Mouse (Mus musculus) embryonic facial prominence, embryonic 14.5 days (tissue): ENCODE data around the gene Cd81. TPM values are rescaled to one million over a fixed set of nuclear protein-coding genes. Genes with fewer than 3 reads are reported as not detected.

ENCODE experiments used
- ATAC-seq: fragments of 200-750 bp; cut with Nextera tagmentation; 2 replicates; pipeline ENCODE4 v1.8.0; 2017; ENCODE audit warnings: low read depth, moderate number of reproducible peaks, moderate TSS enrichment
- DNase-seq: peaks from one replicate; pipeline ENCODE4 v3.0.0-alpha.2; 2015; ENCODE audit warnings: low spot score
- H3K27ac ChIP-seq: fragments of 300-500 bp; sonication (generic); replicated peaks from 2 replicates; pipeline ENCODE4 v1.5.1; 2014; ENCODE audit warnings: low read depth, mild to moderate bottlenecking, low read length, moderate library complexity
- H3K27me3 ChIP-seq: fragments of 300-500 bp; sonication (generic); replicated peaks from 2 replicates; pipeline ENCODE4 v1.6.1; 2014; ENCODE audit warnings: low read length; ENCODE audit not compliant: control insufficient read depth, insufficient read depth
- H3K36me3 ChIP-seq: fragments of 300-500 bp; sonication (generic); 2 replicates; pipeline ENCODE4 v1.6.1; 2014; ENCODE audit warnings: low read length, mixed read lengths; ENCODE audit not compliant: control insufficient read depth, insufficient read depth
- H3K4me1 ChIP-seq: fragments of 300-500 bp; sonication (generic); 2 replicates; pipeline ENCODE4 v1.6.1; 2014; ENCODE audit warnings: antibody characterized with exemption, low read length; ENCODE audit not compliant: control insufficient read depth, insufficient read depth
- H3K4me2 ChIP-seq: fragments of 300-500 bp; sonication (generic); 2 replicates; pipeline ENCODE4 v1.6.1; 2014; ENCODE audit warnings: low read depth, mild to moderate bottlenecking, low read length, moderate library complexity, mixed read lengths
- H3K4me3 ChIP-seq: fragments of 300-500 bp; sonication (generic); 2 replicates; pipeline ENCODE4 v1.5.1; 2014; ENCODE audit warnings: low read depth, mild to moderate bottlenecking, low read length
- H3K9ac ChIP-seq: fragments of 300-500 bp; sonication (generic); 2 replicates; pipeline ENCODE4 v1.6.1; 2014; ENCODE audit warnings: low read depth, mild to moderate bottlenecking, low read length, moderate library complexity, mixed read lengths
- H3K9me3 ChIP-seq: fragments of 300-500 bp; sonication (generic); 2 replicates; pipeline ENCODE4 v1.6.1; 2016; ENCODE audit warnings: low read length; ENCODE audit not compliant: control insufficient read depth
- WGBS: fragments of 180-500 bp; shearing (Covaris S2); extraction: QIAGEN DNeasy Blood & Tissue Kit; methylation state at CpG from one replicate; pipeline ENCODE4 v1.1.7; 2014; 5-methylcytosine and 5-hydroxymethylcytosine counted together
- polyA plus RNA-seq: library from polyadenylated mRNA; unstranded; fragments of >200 nt; fragmentation: Nextera tagmentation; extraction: Ambion mirVana; gene quantifications from 2 replicates; pipeline ENCODE4 v1.2.1, GENCODE M21; 2014

The Cd81 gene
- polyA plus RNA-seq, 1 experiment from 2014 or later, result 635 TPM

DNA sequence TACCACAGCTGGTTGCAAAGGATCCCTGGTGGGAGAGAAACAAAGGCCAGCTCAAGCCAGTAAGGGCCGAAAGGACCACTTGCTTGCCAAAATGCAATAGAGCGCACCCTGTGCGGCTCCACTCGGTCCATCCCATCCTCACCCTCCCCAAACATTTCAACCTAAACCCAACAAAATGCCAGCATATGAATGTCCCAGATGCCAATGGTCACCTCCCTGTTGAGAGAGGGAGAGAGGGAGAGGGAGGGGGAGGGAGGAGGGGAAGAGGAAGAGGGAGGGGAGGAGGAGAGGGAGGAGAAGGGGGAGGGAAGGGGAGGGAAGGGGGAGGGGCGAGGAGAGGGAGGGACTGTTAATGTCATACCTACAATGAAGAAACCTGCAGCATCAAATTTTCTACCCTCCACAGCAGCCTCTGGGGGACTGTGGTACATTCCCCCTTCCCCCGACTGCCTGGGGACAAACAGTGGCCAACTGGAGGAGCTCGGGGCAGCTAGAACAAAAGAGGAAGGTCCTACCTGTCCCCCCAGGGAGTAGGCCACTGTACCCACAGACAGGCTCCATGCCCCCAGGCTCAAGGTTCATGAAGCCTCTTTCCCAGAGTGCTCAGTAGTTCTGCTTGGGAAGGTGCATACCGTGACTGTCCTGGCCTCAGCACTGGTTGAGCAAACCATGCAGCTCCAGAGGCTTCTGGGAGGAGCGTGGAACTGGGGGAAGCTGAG is 36.0 kb upstream of the Cd81 start:
- no peak overlapping the region for H3K4me2 ChIP-seq
- H3K9me3 ChIP-seq, result no peaks in the 10 kb centered on the region
- no peak for DNase-seq
- WGBS, result 58% methylated on average over 9 of the region's 9 CpGs
- peak overlapping the region; percentile 52 for H3K27ac ChIP-seq
- peaks cover 15% of the 10 kb centered on the region for H3K4me1 ChIP-seq
- H3K9ac ChIP-seq, result no peak overlapping the region
- H3K36me3 ChIP-seq, result no peaks in the 10 kb centered on the region
- no peak overlapping the region for H3K4me3 ChIP-seq
- H3K27me3 ChIP-seq, result no peaks in the 10 kb centered on the region
- ATAC-seq, result no peak; the same call in 1 of the 2 replicates

DNA sequence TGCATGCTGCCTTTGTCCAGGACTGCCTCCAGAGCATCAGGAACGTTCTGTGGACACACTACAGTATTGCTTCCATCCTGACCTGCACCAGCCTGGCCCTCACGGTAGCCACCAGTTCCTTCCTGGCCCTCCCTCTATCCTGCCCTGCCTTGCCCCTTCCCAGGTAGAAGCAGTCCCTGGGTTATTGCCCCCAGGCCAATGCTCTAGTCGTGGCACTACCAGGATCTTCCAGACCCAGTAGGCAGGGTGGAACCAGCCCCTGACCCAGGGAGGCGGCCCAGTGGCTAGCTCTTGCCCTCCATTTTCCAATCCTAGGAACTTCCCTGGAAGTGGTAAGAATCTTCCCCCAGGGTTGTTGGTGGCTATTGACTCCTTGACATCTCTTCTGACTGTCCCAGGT is 35.4 kb upstream of the Cd81 start:
- H3K27ac ChIP-seq, result no peak overlapping the region
- no peak for ATAC-seq
- no peaks in the 10 kb centered on the region for H3K27me3 ChIP-seq
- H3K36me3 ChIP-seq, result no peaks in the 10 kb centered on the region
- H3K9ac ChIP-seq, result no peak overlapping the region
- H3K4me1 ChIP-seq, result peaks cover 15% of the 10 kb centered on the region
- H3K9me3 ChIP-seq, result no peaks in the 10 kb centered on the region
- DNase-seq, result no peak
- 68% methylated on average over 4 of the region's 4 CpGs for WGBS
- no peak overlapping the region for H3K4me2 ChIP-seq
- no peak overlapping the region for H3K4me3 ChIP-seq

DNA sequence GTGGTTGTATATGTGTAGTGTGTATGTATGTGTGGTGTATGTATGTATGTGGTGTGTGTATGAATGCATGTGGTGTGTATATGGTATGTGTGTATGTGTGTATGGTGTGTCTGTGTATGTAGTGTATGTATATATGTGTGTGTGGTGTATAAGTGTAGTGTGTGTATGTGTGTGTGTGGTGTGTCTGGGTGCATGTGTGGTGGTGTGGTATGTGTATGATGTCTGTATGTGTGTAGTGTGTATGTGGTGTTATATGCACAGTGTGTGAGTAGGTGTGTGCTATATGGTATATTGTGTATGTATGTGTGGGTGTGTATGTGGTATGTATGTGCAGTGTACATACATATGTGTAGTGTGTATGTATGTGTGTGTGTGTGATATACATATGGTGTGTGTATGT is 32.5 kb upstream of the Cd81 start:
- H3K9ac ChIP-seq, result no peak overlapping the region

DNA sequence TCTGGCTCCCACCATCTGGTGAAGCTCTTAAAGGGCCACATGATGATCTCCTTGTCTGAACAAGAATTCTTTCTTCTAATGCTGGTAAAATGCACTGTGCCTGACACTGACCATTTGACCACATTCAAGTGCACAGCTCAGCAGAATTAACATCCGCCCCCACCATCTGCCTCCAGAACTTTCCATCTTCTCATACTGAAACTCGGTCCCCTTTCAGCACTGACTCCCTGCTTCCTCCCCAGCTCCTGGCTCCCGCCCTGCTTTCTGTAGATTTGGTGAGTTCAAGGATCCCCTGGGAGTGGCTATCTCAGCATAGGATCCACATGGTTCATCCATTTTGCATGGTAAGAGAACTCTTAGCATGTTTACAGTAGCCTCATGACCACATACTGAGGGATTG is 31.8 kb upstream of the Cd81 start:
- Histone ChIP-seq H3K27me3 (no peaks in the 10 kb centered on the region), H3K36me3 (peaks cover 8% of the 10 kb centered on the region; the same call in 1 of the 2 replicates), H3K9ac (no peak overlapping the region), H3K4me2 (no peak overlapping the region), H3K4me1 (peaks cover 7% of the 10 kb centered on the region), H3K9me3 (no peaks in the 10 kb centered on the region), H3K27ac (no peak overlapping the region), H3K4me3 (no peak overlapping the region)
- DNase-seq (no peak), ATAC-seq (no peak)
- WGBS, result 71% methylated on average over 3 of the region's 3 CpGs

More for the DNA sequence above, 32.5 kb upstream of the Cd81 start:
- Histone ChIP-seq H3K4me1 (peaks cover 14% of the 10 kb centered on the region), H3K4me2 (no peak overlapping the region), H3K27me3 (no peaks in the 10 kb centered on the region), H3K36me3 (peaks cover 4% of the 10 kb centered on the region; the same call in 1 of the 2 replicates), H3K9me3 (no peaks in the 10 kb centered on the region), H3K4me3 (no peak overlapping the region), H3K27ac (no peak overlapping the region)
- ATAC-seq, result no peak
- no peak for DNase-seq

DNA sequence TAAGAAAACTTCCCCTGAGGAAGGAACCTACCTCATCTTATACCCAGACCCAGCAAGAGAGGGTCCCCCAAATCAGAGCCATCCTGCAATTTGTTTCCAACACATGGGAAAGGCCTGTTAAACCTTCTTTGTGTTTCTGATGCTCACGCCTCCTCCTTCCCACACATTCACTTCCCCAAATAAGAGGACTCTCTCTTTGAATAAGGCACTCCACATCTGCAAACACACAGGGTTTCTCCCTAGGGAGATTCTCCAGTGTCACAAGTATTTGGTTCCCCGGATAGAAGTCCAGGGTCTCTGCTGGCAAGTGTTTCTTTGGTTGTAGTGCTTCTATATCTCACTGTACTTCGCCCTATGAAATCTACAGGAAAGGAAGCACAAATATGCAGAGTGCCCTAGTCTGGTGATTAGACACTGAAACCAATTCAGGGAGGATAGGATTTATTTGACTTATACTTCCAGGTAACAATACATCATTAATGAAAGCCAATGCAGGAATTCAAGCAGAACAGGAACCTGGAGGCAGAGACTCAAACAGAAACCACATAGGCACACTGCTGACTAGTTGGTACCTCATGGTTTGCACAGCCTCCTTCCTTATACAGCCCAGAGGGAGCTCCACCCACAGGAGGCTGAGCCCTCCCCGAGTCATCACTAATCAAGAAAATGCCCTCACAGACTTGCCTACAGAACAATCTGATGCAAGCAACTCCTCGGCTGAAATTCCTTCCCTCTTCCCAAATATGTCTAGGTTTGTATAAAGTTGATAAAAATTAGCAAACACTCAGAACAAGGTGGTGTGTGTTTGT is 31.0 kb upstream of the Cd81 start:
- no peak overlapping the region for H3K9ac ChIP-seq
- WGBS, result 52% methylated on average over 5 of the region's 5 CpGs
- H3K9me3 ChIP-seq, result no peaks in the 10 kb centered on the region
- no peaks in the 10 kb centered on the region for H3K4me1 ChIP-seq
- no peak overlapping the region for H3K4me2 ChIP-seq
- no peak for DNase-seq
- H3K36me3 ChIP-seq, result peaks cover 8% of the 10 kb centered on the region; the same call in 1 of the 2 replicates
- H3K4me3 ChIP-seq, result no peak overlapping the region
- no peak overlapping the region for H3K27ac ChIP-seq
- no peaks in the 10 kb centered on the region for H3K27me3 ChIP-seq
- ATAC-seq, result no peak

GRCm38 (mm10) chr7:143023499-143023898 is 29.0 kb upstream of the Cd81 start:
- 89% methylated on average over 2 of the region's 2 CpGs for WGBS
- H3K4me2 ChIP-seq, result no peak overlapping the region
- peaks cover 8% of the 10 kb centered on the region; the same call in 1 of the 2 replicates for H3K36me3 ChIP-seq
- no peak overlapping the region for H3K4me3 ChIP-seq
- H3K4me1 ChIP-seq, result no peaks in the 10 kb centered on the region
- ATAC-seq, result no peak
- DNase-seq, result no peak
- no peak overlapping the region for H3K9ac ChIP-seq
- H3K27me3 ChIP-seq, result no peaks in the 10 kb centered on the region
- H3K27ac ChIP-seq, result no peak overlapping the region
- no peaks in the 10 kb centered on the region for H3K9me3 ChIP-seq

DNA sequence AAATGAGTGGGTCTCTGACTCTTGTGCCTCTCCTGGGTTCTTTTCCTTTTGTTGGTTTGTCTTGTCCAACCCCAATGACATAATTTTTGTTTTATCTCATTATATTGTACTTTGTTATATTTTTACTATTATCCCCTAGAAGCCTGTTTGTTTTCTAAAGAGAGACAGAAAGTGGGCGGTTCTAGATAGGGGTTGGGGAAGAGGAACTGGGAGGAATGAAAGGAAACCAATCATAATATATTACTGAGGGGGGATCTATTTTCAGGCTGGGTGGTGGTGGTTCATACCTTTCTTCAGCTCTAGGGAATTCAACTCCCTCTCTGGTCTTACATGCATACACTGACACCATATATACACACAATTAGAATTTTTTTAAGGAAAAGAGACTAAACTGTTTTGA is 28.2 kb upstream of the Cd81 start:
- Histone ChIP-seq H3K27ac (no peak overlapping the region), H3K4me1 (no peaks in the 10 kb centered on the region), H3K27me3 (no peaks in the 10 kb centered on the region), H3K9me3 (no peaks in the 10 kb centered on the region), H3K9ac (no peak overlapping the region), H3K4me2 (no peak overlapping the region), H3K36me3 (peaks cover 8% of the 10 kb centered on the region; the same call in 1 of the 2 replicates), H3K4me3 (no peak overlapping the region)
- whole genome bisulfite sequencing, result 86% methylated on average over 1 of the region's 1 CpGs
- DNase-seq (no peak), ATAC-seq (no peak)

GRCm38 (mm10) chr7:143025496-143025895 is 27.0 kb upstream of the Cd81 start:
- no peak overlapping the region for H3K4me3 ChIP-seq
- no peaks in the 10 kb centered on the region for H3K4me1 ChIP-seq
- no peaks in the 10 kb centered on the region for H3K27me3 ChIP-seq
- ATAC-seq (no peak), DNase-seq (no peak)
- H3K9me3 ChIP-seq, result no peaks in the 10 kb centered on the region
- no peak overlapping the region for H3K27ac ChIP-seq
- no peak overlapping the region for H3K9ac ChIP-seq
- peaks cover 11% of the 10 kb centered on the region for H3K36me3 ChIP-seq
- WGBS, result 86% methylated on average over 3 of the region's 3 CpGs
- H3K4me2 ChIP-seq, result no peak overlapping the region
